ENCODE assay signal across 18 mouse cellular contexts in genomic region chr8:123632257-123632656, GRCm38 (mm10).
"Had no signal": no experiment of that assay in that cellular context is flagged by ENCODE, and none has a peak within 500 bp of the region (broad histone marks: within the 10 kb centered on the region; RNA-seq: fewer than 3 reads in every experiment).

No protein-coding gene starts in this region.

- H3K4me2 ChIP-seq: liver, embryonic 11.5 days; liver, embryonic 15.5 days; lung, embryonic 15.5 days; neural tube, embryonic 12.5 days; neural tube, embryonic 15.5 days had no signal

- H3K9me3 ChIP-seq: liver, embryonic 15.5 days; lung, embryonic 15.5 days; neural tube, embryonic 12.5 days; neural tube, embryonic 15.5 days had no signal

- H3K9ac ChIP-seq: liver, embryonic 15.5 days; lung, embryonic 15.5 days; neural tube, embryonic 12.5 days; neural tube, embryonic 15.5 days had no signal

- H3K4me3 ChIP-seq: left cerebral cortex, adult 2 months; liver, embryonic 15.5 days; lung, embryonic 15.5 days; neural tube, embryonic 12.5 days; neural tube, embryonic 15.5 days had no signal

- DNase-seq: kidney, adult 2 months; kidney, postnatal 36 days; layer of hippocampus, postnatal 36 days; lung, adult 18-20 months; lung, postnatal 10 days; lung, postnatal 36 days; midbrain, embryonic 14.5 days; right cerebral cortex, adult 18-20 months; right cerebral cortex, postnatal 25 days; thymus, adult 18-20 months; thymus, postnatal 36 days had no signal

- H3K36me3 ChIP-seq: liver, embryonic 15.5 days; lung, embryonic 15.5 days; neural tube, embryonic 12.5 days; neural tube, embryonic 15.5 days had no signal

- H3K27ac ChIP-seq: kidney, postnatal 0 days; left cerebral cortex, adult 2 months; liver, embryonic 15.5 days; lung, embryonic 15.5 days; neural tube, embryonic 12.5 days; neural tube, embryonic 15.5 days had no signal
